Mouse (Mus musculus) kidney, adult 2 months (tissue): ENCODE measurements around the gene Gm45140.

ENCODE experiments used
- CTCF ChIP-seq: fragments of 200-500 bp; conservative IDR thresholded peaks from 2 replicates; pipeline ENCODE4 v1.5.1; 2011; ENCODE audit warnings: low read depth, mild to moderate bottlenecking, control low read depth, low read length, moderate library complexity, mixed read lengths; ENCODE audit not compliant: insufficient read depth, insufficient read length
- POLR2A ChIP-seq: fragments of 200-500 bp; IDR thresholded peaks from one replicate; pipeline ENCODE4 v1.6.1; 2011; ENCODE audit warnings: low read depth, low read length, control low read depth

GRCm38 (mm10) chr6:87810311-87810710 lies 25.3 kb downstream of the Gm45140 start:
- TF ChIP-seq CTCF = no peak
- TF ChIP-seq POLR2A = no peak
